Mouse (Mus musculus): ENCODE measurements around the gene Gm11595. TPM values are rescaled to one million over a fixed set of nuclear protein-coding genes. Genes with fewer than 3 reads are reported as not detected.

Gene Gm11595
- total and polyA plus RNA-seq, 2 experiments from 2014 or later, result not detected

GRCm38 (mm10) chr11:99780604-99781003 is 7.9 kb upstream of the Gm11595 start, which contains the start of gene Krtap4-8:
Gene Krtap4-8, minus strand, starts transcription at chr11:99780704.
- Histone ChIP-seq H3K27ac (ENCODE audit: low read depth, low read length) (no peak within 1 kb of the TSS), H3K4me1 (ENCODE audit: insufficient read depth, low read length) (no peaks in the 10 kb centered on the region), H3K9ac (replicated peaks; ENCODE audit: low read length, poor library complexity, severe bottlenecking) (no peak within 1 kb of the TSS), H3K36me3 (ENCODE audit: insufficient read depth, low read length) (no peaks in the 10 kb centered on the region), H3K4me3 (ENCODE audit: low read depth, low read length) (no peak within 1 kb of the TSS), H3K4me2 (ENCODE audit: low read depth, low read length, poor library complexity, severe bottlenecking) (no peak within 1 kb of the TSS), H3K27me3 (ENCODE audit: insufficient read depth, low read length) (no peaks in the 10 kb centered on the region), H3K9me3 (ENCODE audit: low read length) (no peaks in the 10 kb centered on the region)
- 93% methylated on average over 2 of the region's 2 CpGs for WGBS
- ATAC-seq (ENCODE audit: low FRiP score) (no peak), DNase-seq (ENCODE audit: low spot score) (no peak)
- TF ChIP-seq CTCF (IDR thresholded peaks at IDR 0.05), result no peak

DNA sequence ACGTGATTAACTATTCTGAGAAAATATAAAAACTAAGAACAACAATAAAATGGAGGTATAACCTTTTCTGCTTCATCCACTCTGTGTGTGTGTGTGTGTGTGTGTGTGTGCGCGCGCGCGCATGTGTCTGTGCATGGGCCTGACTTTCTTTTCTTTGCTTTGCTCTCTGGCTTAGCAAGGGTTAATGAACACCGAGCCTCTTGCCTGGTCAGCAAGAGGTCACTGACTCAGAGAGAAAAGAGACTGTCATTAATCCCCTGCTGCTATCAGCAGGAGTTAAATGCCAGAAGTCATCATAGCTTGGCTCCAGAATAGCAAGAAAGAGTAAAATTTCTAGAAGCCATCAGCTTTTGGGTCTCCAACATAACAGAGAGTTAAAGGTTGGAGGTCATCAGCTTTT is 5.7 kb upstream of the Gm11595 start:
- no peak overlapping the region for H3K27ac ChIP-seq (ENCODE audit: low read depth, low read length)
- no peaks in the 10 kb centered on the region for H3K27me3 ChIP-seq (ENCODE audit: insufficient read depth, low read length)
- no peak overlapping the region for H3K4me3 ChIP-seq (ENCODE audit: low read depth, low read length)
- DNase-seq (ENCODE audit: low spot score) (no peak), ATAC-seq (ENCODE audit: low FRiP score) (no peak)
- H3K9me3 ChIP-seq (ENCODE audit: low read length), result no peaks in the 10 kb centered on the region
- no peaks in the 10 kb centered on the region for H3K36me3 ChIP-seq (ENCODE audit: insufficient read depth, low read length)
- H3K4me1 ChIP-seq (ENCODE audit: insufficient read depth, low read length), result no peaks in the 10 kb centered on the region
- no peak overlapping the region for H3K4me2 ChIP-seq (ENCODE audit: low read depth, low read length, poor library complexity, severe bottlenecking)
- H3K9ac ChIP-seq (replicated peaks; ENCODE audit: low read length, poor library complexity, severe bottlenecking), result no peak overlapping the region
- TF ChIP-seq CTCF (IDR thresholded peaks at IDR 0.05), result no peak
- 63% methylated on average over 7 of the region's 7 CpGs for WGBS

- H3K4me3 ChIP-seq (ENCODE audit: low read depth, low read length), result no peak overlapping the region
- no peak for DNase-seq (ENCODE audit: low spot score)
- WGBS, result 83% methylated on average over 2 of the region's 2 CpGs
- H3K36me3 ChIP-seq (ENCODE audit: insufficient read depth, low read length), result no peaks in the 10 kb centered on the region
- no peak overlapping the region for H3K4me2 ChIP-seq (ENCODE audit: low read depth, low read length, poor library complexity, severe bottlenecking)
- H3K4me1 ChIP-seq (ENCODE audit: insufficient read depth, low read length), result no peaks in the 10 kb centered on the region
- H3K9ac ChIP-seq (replicated peaks; ENCODE audit: low read length, poor library complexity, severe bottlenecking), result no peak overlapping the region
- H3K9me3 ChIP-seq (ENCODE audit: low read length), result no peaks in the 10 kb centered on the region
- no peak for ATAC-seq (ENCODE audit: low FRiP score)
- no peak overlapping the region for H3K27ac ChIP-seq (ENCODE audit: low read depth, low read length)
- H3K27me3 ChIP-seq (ENCODE audit: insufficient read depth, low read length), result no peaks in the 10 kb centered on the region
- TF ChIP-seq CTCF (IDR thresholded peaks at IDR 0.05), result no peak
Observed at GRCm38 (mm10) chr11:99768410-99768809, 4.3 kb downstream of the Gm11595 start.

DNA sequence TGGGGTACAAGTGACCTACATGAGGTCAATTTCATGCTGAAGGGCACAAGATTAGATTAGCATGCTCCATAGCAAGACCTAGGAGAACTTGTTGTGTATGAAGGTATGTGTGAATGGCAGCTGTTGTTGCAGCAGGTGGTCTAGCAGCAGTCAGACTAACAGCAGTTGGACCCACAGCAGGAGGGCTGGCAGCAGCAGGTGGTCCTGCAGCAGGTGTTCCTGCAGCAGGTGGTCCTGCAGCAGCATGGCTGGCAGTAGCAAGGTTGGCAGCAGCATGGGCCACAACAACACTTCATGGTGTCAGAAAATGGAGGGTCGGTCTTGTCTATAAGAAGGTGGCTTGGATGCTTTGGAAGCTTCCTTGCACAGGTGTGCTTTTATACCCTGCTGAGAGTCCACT is 13.8 kb downstream of the Gm11595 start:
- Histone ChIP-seq H3K27ac (ENCODE audit: low read depth, low read length) (no peak overlapping the region), H3K9me3 (ENCODE audit: low read length) (no peaks in the 10 kb centered on the region), H3K4me2 (ENCODE audit: low read depth, low read length, poor library complexity, severe bottlenecking) (no peak overlapping the region), H3K9ac (replicated peaks; ENCODE audit: low read length, poor library complexity, severe bottlenecking) (no peak overlapping the region), H3K4me3 (ENCODE audit: low read depth, low read length) (no peak overlapping the region), H3K27me3 (ENCODE audit: insufficient read depth, low read length) (no peaks in the 10 kb centered on the region), H3K4me1 (ENCODE audit: insufficient read depth, low read length) (no peaks in the 10 kb centered on the region), H3K36me3 (ENCODE audit: insufficient read depth, low read length) (no peaks in the 10 kb centered on the region)
- 90% methylated on average over 1 of the region's 1 CpGs for WGBS
- TF ChIP-seq CTCF (IDR thresholded peaks at IDR 0.05), result no peak
- DNase-seq (ENCODE audit: low spot score) (no peak), ATAC-seq (ENCODE audit: low FRiP score) (no peak)

GRCm38 (mm10) chr11:99743985-99744384 is 28.7 kb downstream of the Gm11595 start:
- Histone ChIP-seq H3K36me3 (ENCODE audit: insufficient read depth, low read length) (no peaks in the 10 kb centered on the region), H3K4me1 (ENCODE audit: insufficient read depth, low read length) (no peaks in the 10 kb centered on the region), H3K27ac (ENCODE audit: low read depth, low read length) (no peak overlapping the region), H3K27me3 (ENCODE audit: insufficient read depth, low read length) (no peaks in the 10 kb centered on the region), H3K4me2 (ENCODE audit: low read depth, low read length, poor library complexity, severe bottlenecking) (no peak overlapping the region), H3K4me3 (ENCODE audit: low read depth, low read length) (no peak overlapping the region), H3K9me3 (ENCODE audit: low read length) (no peaks in the 10 kb centered on the region), H3K9ac (replicated peaks; ENCODE audit: low read length, poor library complexity, severe bottlenecking) (no peak overlapping the region)
- no peak for TF ChIP-seq CTCF (IDR thresholded peaks at IDR 0.05)
- 87% methylated on average over 3 of the region's 3 CpGs for WGBS
- ATAC-seq (ENCODE audit: low FRiP score) (no peak), DNase-seq (ENCODE audit: low spot score) (no peak)

DNA sequence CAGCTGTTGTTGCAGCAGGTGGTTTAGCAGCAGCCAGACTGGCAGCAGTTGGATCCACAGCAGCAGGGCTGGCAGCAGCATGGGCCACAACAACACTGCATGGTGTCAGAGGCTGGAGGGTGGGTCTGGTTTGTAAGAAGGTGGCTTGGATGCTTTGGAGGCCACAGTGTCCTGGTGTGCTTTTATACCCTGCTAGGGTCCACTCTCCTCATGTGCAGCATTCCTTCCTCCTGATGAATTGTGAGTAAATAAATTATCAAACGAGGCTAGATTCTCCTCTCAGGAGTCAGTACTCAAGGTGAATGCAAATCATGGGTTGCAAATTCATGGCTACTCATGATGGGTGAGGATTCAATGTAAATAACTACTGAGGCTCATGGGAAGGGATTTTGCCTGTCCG is 38.5 kb downstream of the Gm11595 start, which contains the start of gene Gm14180:
TSS of gene Gm14180 (minus strand) at position 101 of the 400 bp plus-strand sequence.
- no peaks in the 10 kb centered on the region for H3K36me3 ChIP-seq (ENCODE audit: insufficient read depth, low read length)
- no peak within 1 kb of the TSS for H3K27ac ChIP-seq (ENCODE audit: low read depth, low read length)
- no peak within 1 kb of the TSS for H3K9ac ChIP-seq (replicated peaks; ENCODE audit: low read length, poor library complexity, severe bottlenecking)
- H3K4me1 ChIP-seq (ENCODE audit: insufficient read depth, low read length), result no peaks in the 10 kb centered on the region
- no peak for TF ChIP-seq CTCF (IDR thresholded peaks at IDR 0.05)
- H3K4me2 ChIP-seq (ENCODE audit: low read depth, low read length, poor library complexity, severe bottlenecking), result no peak within 1 kb of the TSS
- no peaks in the 10 kb centered on the region for H3K9me3 ChIP-seq (ENCODE audit: low read length)
- no peaks in the 10 kb centered on the region for H3K27me3 ChIP-seq (ENCODE audit: insufficient read depth, low read length)
- no peak within 1 kb of the TSS for H3K4me3 ChIP-seq (ENCODE audit: low read depth, low read length)
- WGBS, result 64% methylated on average over 2 of the region's 2 CpGs
- ATAC-seq (ENCODE audit: low FRiP score), result no peak
- DNase-seq (ENCODE audit: low spot score), result no peak
